Mouse (Mus musculus): Measurements from ENCODE around the gene Ankub1.

Gene Ankub1

DNA sequence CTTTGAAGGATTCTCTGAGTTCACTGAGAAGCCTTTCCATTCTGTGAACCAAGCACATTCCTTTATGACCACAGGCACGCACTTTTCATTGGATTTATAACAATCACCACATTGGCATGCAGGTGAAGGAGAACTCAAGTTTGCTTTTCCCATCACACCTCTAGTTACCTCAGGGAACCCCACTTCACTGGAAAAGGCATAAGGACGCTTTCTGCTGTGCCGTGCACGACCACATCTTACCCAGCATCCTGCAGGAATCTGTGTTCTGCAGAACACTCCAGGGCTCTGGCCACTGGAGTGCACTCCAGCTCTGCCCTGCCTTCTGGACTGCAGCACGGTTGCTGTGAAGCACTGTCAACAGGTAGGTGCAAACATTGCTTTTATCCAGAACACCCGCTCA lies 55.0 kb downstream of the Ankub1 start:
- no peak for DNase-seq (ENCODE audit: low spot score)

DNA sequence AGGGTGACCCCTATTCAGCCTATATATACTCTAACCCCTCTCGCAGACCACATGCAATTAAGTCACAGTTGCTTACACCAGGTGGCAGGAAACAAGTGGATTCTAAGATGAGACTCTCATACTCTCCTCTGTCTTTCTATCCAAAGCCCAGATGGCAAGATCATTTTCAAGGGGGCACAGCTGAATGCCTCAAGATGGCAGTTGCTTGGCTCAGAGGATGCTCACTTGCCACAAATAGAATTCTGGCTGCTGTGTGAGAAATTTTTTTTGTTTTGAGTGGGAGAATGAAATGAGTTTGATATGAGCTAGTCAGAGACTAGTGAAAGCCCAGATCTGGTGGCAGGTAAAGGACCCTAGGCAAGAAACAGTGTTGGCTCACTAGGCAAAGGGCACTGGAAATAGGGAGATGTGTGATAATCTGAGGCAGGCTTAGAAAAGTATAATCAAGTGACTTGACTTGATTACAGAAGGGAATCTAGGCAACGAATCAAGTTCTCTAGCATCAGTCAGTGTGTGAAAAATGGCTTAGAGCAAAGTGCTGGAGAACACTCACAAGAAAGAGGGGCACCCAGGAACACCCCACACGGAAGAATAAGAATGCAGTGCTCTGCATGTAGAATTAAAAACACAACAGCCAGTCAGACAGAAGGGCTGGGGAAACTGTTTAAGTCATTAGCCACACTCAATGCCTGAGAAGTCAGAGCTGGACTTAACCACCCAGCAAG lies 57.7 kb downstream of the Ankub1 start:
- no peak for DNase-seq (ENCODE audit: low spot score)

DNA sequence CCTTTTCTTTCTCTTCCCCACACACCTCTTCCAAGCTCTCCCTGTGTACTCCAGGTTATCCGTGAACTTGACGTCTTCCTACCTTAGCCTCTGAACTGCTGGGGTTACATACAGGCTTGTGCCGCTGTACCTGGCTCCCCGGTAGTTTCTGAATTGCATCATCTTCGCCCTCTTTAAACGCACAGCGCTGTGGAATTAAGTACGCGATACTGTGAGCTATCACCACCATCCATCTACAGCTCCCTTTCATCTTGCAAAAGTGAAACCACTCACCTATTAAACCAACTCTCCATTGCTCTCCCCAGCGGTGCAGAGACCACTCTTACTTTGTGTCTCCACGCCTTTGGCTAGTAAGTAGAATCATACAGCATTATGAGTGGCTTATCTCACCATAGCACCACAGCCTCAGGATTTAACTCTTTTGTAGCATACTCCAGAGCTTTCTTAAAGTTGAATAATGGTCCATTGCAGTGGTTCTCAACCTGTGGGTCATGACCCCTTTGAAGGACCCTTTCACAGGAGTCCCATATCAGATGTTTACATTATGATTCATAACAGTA lies 65.6 kb downstream of the Ankub1 start:
- DNase-seq (ENCODE audit: low spot score) = no peak

DNA sequence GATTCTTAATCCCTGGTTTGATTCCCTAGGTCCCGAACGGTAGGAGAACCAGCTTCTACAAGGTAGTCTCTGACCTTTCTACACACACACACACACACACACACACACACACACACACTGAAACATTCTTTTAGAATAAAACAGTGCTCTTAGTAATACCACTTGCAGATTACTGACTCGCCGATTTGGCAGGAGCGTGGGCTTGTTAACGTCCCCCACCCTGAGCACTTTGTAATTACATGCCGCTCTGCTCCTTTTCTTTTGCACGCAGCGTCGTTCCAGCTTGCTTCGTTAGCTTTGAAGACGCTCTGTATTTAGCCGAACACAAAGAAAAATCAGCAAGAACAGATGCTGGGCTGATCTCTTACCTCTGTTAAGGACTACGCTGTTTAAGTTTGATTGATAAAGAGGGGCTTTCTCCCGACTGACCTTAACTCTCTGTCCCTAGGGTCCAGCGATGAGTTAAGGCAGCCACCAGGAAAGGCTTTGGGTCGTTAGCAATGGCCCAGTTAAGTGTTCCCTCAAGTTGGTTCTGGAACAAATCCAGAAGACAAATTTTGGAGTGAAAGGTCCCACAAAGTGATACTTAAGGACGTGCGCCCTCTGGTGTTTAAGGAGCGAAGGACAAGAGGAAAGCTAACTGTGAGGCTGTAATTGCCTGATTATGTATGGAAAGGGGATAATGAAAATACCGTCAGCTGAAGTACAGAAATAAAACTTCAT lies 67.2 kb downstream of the Ankub1 start:
- DNase-seq (ENCODE audit: low spot score) = peak; percentile 96

DNA sequence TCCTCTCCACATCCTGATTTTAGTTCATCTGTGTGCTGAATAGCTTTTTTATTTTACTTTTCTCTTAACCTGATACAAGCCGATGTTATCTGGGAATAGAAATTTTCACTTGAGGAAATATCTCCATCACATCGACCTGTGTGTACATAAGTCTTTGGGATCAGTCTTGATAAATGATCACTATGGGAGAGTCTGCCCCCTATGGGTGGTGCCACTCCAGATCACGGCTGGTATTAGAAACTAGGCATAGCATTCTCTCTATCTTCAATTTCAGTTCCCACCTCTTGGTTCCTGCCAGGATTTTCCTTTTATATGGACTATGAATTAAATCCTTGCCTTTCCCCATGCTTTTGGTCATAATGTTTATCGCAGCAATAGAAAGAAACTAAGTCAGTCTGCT lies 72.9 kb downstream of the Ankub1 start:
- no peak for DNase-seq (ENCODE audit: low spot score)

DNA sequence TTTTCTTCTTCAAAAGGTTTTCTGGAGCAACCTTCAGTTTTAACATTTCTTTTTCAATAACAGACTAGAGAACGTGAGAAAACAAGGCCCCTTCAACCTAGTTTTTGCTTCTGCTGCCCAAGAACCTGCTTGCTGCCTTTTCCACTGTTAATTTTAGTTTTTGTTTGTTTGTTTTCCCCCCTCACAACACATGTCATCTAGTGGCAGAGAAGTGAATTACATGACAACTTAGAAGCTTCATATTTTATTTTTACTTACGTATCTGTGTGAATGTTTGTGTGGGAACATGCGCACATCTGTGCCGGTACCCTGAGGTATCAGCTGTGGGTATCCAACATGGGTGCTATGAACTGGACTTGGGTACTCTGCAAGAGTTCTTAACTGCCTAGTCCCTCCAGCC lies 76.9 kb downstream of the Ankub1 start:
- no peak for DNase-seq (ENCODE audit: low spot score)

DNA sequence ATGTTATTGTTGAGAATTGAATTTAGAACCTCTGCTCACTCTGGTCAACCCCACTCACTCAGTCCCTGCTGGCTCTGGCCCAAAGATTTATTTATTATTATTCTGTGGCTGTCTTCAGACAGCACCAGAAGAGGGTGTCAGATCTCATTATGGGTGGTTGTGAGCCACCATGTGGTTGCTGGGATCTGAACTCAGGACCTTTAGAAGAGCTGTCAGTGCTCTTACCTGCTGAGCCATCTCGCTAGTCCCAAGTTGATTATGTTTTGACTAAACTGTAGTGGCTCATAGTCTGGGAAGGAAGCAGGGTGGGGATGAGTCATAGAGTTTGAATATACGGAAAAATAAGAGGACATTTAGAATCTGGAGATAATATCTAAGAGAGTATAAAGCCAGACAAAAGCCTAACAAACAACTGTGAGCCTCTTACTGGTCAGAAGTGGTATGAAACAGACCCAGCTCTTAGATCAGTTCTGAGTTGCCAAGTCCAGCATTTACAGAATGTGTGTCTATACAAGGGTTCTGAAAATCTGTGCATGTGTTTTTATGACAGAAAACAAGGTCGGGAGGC lies 80.1 kb downstream of the Ankub1 start:
- DNase-seq (ENCODE audit: low spot score) = no peak

DNA sequence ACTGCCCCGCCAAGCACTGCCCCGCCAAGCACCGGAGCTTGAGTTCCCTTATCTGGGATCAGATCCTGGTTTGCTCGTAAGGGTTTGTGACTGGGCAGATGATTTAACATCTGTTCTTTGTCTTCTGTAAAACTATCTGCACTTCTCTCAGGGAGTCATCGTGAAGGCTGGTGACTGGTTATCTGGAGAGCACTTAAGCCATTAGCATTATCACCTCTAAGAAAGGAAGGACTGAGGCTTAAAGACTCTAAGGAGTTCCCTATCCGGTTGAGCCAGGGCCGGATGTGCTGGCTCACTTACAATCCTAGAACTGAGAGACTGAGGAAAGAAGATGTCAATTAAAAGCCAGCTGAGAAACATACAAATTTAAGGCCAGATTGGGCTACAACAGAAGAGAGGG lies 80.8 kb downstream of the Ankub1 start:
- DNase-seq (ENCODE audit: low spot score) = no peak
